Mouse (Mus musculus): ENCODE data around the gene Sap30l. TPM values are rescaled to one million over a fixed set of nuclear protein-coding genes. Genes with fewer than 3 reads are reported as not detected.
"Not testable (repeated sequence)": the region's sequence is repeated elsewhere in the genome, so short reads cannot be mapped to it uniquely, and the experiment has no call there.

Sap30l gene
- polyA plus RNA-seq, 1 experiment: 21.0 TPM

DNA sequence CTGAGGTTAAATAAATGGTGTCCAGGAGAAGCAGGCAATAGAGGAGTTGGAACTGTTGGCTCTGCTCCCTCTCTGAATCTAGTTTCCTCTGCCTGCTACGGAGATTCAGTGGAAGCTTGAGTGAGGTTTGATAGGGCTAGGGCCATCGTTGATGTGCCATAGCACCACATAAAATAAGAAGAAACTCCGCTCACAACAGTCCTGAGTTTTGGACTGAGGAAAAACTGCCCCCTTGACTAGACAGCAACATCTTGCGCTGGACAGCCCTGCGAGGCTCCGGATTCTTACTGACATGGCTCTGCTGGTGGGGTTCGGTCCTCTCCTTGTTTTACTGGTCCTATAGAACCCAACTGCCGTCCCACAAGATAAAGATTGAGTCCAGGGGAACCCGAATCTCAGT lies 35.0 kb downstream of the Sap30l start:
- TF ChIP-seq POLR2A (IDR thresholded peaks at IDR 0.05; ENCODE audit: low read depth, low read length) (no peak), CTCF (IDR thresholded peaks at IDR 0.05; ENCODE audit: borderline replicate concordance, insufficient read depth, low read length) (no peak)
- no peak overlapping the region for H3K4me3 ChIP-seq (ENCODE audit: insufficient read depth, low read length)
- no peaks in the 10 kb centered on the region for H3K4me1 ChIP-seq (ENCODE audit: control insufficient read depth, insufficient read depth, low read length)

DNA sequence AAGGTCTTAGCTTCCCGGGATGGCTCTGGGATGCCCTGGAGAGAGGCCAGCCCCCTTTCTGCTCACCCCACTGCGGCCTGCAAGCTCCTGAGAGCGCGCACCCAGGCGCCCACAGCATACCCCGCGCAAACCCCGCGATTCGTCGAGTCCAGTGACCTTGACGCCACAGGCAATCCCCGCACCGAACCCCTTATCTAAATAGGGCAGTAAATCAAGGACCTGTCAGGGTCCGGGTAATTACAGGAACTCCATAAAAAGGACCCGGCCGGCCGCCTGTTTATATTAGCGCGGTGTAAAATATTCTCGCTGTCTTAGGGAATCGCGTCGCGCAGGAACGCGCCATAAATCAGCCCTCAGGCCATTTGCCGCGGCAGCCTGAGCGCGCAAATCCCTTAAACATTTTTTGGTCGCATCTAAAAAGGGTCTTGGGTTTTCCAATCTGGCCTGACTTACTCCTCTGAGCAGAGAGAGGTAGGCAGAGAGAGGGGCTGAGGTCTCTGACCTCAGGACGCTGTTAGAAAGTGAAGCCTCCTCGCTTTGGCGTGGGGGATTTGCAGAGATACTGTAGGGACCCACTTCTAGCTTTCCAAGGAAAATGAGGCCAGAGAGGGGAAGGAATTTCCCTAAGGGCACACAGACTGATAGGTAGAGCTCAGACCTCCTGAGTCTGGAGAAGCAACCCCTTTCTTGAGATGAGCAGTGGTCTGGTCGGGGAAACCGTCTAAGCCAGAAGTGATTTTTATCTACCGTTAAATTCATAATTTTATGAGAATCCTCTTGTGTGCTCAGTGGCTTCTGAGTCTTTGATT lies 35.6 kb downstream of the Sap30l start:
- TF ChIP-seq CTCF (IDR thresholded peaks at IDR 0.05; ENCODE audit: borderline replicate concordance, insufficient read depth, low read length): no peak
- TF ChIP-seq POLR2A (IDR thresholded peaks at IDR 0.05; ENCODE audit: low read depth, low read length): no peak
- Histone ChIP-seq H3K27ac (ENCODE audit: insufficient read depth, low read length) (no peak overlapping the region), H3K4me3 (ENCODE audit: insufficient read depth, low read length) (no peak overlapping the region), H3K4me1 (ENCODE audit: control insufficient read depth, insufficient read depth, low read length) (no peaks in the 10 kb centered on the region)

More for the DNA sequence above, 35.0 kb downstream of the Sap30l start:
- no peak overlapping the region for H3K27ac ChIP-seq (ENCODE audit: insufficient read depth, low read length)

DNA sequence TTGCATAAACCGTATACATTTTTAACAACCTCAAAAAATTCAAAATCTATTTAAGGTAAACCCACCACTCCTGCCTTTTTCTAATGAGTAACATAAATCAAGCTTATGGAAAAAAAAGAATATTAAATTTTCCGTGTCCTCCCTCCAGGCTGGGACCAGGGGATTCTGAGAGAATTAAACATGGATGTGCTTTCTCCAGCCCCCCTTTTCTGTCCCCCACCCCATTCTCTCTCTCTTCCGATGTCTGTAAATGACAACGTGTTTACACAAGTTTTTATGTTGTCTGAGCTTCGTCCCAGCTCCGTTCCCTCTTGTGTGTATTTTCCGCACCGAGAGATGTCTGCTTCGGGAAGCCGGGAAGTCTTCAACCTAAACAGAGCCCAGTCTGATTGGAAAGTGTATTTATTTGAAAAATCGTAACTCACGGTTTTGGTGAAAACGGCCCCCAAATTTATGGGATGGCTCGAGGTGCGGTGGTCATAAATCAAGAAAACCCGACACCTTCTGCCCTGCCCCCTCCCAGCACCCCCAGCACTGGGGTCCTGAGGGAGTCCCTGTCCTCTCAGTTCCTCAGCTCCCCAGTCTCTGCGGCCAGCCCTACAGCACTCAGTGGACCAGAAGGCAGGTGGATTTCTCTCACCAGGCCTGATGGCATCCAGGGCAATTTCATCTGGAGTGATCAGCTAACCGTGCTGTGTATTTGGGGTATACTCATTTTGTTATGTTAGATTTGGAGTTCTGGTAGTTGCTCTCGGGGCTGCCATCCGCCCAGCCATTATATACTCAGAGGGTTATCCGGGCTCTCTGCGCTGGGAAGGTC lies 36.6 kb downstream of the Sap30l start:
- no peak overlapping the region for H3K4me3 ChIP-seq (ENCODE audit: insufficient read depth, low read length)
- H3K27ac ChIP-seq (ENCODE audit: insufficient read depth, low read length): no peak overlapping the region
- TF ChIP-seq POLR2A (IDR thresholded peaks at IDR 0.05; ENCODE audit: low read depth, low read length) (no peak), CTCF (IDR thresholded peaks at IDR 0.05; ENCODE audit: borderline replicate concordance, insufficient read depth, low read length) (no peak)
- no peaks in the 10 kb centered on the region for H3K4me1 ChIP-seq (ENCODE audit: control insufficient read depth, insufficient read depth, low read length)

DNA sequence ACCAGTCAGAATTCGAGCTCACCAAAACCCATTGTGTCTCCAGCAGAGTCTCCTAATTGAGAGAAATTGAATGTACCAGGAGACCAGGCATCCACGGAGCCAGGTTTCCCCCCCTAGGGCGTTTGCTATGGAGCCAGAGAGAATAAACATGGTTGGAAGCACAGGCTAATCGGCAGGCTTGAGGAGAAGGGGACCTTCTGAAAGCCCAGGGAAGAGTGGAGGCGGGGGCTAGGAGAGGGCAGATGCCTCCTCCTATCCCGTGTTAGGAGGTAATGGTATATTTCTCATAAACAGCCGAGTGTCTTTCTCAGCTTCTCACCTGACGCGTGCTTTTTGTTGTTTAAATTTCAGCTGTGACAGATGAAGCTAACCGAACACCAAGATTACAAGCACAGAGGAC lies 39.5 kb downstream of the Sap30l start:
- no peak overlapping the region for H3K4me3 ChIP-seq (ENCODE audit: insufficient read depth, low read length)
- no peak overlapping the region for H3K27ac ChIP-seq (ENCODE audit: insufficient read depth, low read length)
- no peaks in the 10 kb centered on the region for H3K4me1 ChIP-seq (ENCODE audit: control insufficient read depth, insufficient read depth, low read length)
- TF ChIP-seq POLR2A (IDR thresholded peaks at IDR 0.05; ENCODE audit: low read depth, low read length): no peak
- no peak for TF ChIP-seq CTCF (IDR thresholded peaks at IDR 0.05; ENCODE audit: borderline replicate concordance, insufficient read depth, low read length)

DNA sequence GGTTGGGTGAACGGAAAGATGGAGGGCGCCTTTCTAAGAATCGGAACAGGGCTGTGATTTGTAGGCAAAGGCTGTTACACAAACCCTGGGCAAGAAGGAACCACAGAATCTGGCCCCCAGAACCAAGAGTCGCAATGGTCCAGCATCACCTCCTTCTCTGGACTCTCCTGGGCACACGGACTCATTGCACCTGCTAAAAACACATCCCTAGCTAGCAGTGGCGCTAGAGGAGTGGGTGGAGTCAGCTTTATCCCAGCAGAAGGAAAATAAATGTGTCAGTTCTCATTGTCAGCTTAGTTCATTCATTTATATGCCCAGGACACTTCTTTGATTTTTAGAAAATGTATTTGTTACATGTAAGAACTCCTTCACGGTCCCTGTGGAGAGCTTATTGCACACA lies 40.0 kb downstream of the Sap30l start:
- Histone ChIP-seq H3K4me3 (ENCODE audit: insufficient read depth, low read length) (no peak overlapping the region), H3K27ac (ENCODE audit: insufficient read depth, low read length) (no peak overlapping the region), H3K4me1 (ENCODE audit: control insufficient read depth, insufficient read depth, low read length) (no peaks in the 10 kb centered on the region)
- TF ChIP-seq POLR2A (IDR thresholded peaks at IDR 0.05; ENCODE audit: low read depth, low read length) (no peak), CTCF (IDR thresholded peaks at IDR 0.05; ENCODE audit: borderline replicate concordance, insufficient read depth, low read length) (no peak)

DNA sequence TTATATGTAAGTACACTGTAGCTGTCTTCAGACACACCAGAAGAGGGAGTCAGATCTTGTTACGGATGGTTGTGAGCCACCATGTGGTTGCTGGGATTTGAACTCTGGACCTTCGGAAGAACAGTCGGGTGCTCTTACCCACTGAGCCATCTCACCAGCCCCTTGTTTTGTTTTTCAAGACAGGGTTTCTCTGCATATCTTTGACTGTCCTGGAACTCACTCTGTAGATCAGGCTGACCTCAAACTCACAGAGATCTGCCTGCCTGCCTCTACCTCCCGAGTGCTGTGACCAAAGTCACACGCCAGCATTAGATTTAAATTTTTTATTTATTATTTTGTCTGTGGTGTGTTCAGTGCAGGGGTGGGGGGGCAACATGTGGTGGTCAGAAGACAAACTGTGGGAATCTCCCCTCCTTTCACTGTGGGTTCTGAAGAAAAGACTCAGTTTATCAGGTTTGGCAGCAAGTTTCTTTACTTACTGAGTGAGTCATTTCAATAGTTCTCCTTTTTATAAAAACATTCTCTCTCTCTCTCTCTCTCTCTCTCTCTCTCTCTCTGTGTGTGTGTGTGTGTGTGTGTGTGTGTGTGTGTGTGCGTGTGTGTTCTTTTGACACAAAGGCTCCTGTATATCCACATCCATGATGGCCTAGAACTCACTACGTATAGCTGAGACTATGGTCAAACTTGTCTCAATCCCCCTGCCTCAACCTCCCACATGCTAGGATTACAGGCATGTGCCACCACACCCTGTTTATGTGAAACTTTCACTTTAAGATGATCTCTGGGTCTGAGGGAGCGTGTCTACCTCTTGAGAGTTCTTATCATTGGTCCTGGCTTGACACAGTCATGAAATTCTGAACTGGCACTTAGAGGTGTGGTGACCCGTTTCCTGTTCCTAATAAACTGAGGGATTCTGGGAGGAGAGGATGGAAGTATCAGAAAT lies 45.3 kb downstream of the Sap30l start:
- not testable (repeated sequence) for H3K4me1 ChIP-seq (ENCODE audit: control insufficient read depth, insufficient read depth, low read length); H3K27ac ChIP-seq (ENCODE audit: insufficient read depth, low read length); H3K4me3 ChIP-seq (ENCODE audit: insufficient read depth, low read length)

DNA sequence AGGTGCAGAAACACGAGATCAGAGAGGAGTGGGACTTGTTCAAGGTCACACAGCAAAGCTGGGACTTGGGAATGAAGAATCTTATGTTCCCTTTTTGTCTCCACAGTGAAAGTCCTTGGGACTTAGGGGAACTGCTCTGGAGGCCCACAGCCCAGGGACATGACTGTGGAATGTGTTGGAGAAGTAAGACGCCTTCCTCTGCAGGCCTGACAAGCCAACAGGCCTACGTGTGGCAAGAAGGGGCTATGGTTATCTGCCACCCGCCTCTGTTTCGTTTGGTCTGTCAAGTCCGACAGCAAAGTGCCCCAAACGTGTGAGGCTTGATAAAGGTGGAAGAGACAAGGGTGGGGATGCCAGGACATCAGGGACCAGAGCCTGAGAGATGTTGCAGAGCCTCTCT lies 46.0 kb downstream of the Sap30l start:
- H3K27ac ChIP-seq (ENCODE audit: insufficient read depth, low read length): no peak overlapping the region
- H3K4me1 ChIP-seq (ENCODE audit: control insufficient read depth, insufficient read depth, low read length): no peaks in the 10 kb centered on the region
- H3K4me3 ChIP-seq (ENCODE audit: insufficient read depth, low read length): no peak overlapping the region
- TF ChIP-seq CTCF (IDR thresholded peaks at IDR 0.05; ENCODE audit: borderline replicate concordance, insufficient read depth, low read length): no peak
- no peak for TF ChIP-seq POLR2A (IDR thresholded peaks at IDR 0.05; ENCODE audit: low read depth, low read length)

DNA sequence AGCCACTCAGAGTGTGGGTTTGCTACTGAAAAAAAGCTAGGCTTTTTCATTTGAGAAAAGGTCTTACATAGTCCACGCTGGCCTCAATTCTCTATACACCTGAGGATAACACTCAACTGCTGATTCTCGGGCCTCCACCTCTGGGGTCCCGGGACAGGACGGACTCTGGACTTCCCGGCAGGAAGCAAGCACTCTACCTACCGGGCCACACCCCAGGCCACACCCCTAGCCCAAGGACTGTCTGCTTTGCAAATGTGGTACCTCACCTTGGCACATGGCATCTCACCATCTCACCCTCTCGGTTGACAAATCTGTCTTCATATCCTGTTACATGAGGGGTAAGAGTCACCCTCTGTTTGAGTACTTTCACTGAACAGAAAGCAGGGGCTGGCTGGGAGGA lies 48.9 kb downstream of the Sap30l start:
- Histone ChIP-seq H3K27ac (ENCODE audit: insufficient read depth, low read length) (no peak overlapping the region), H3K4me3 (ENCODE audit: insufficient read depth, low read length) (no peak overlapping the region), H3K4me1 (ENCODE audit: control insufficient read depth, insufficient read depth, low read length) (no peaks in the 10 kb centered on the region)
- TF ChIP-seq POLR2A (IDR thresholded peaks at IDR 0.05; ENCODE audit: low read depth, low read length) (no peak), CTCF (IDR thresholded peaks at IDR 0.05; ENCODE audit: borderline replicate concordance, insufficient read depth, low read length) (no peak)

DNA sequence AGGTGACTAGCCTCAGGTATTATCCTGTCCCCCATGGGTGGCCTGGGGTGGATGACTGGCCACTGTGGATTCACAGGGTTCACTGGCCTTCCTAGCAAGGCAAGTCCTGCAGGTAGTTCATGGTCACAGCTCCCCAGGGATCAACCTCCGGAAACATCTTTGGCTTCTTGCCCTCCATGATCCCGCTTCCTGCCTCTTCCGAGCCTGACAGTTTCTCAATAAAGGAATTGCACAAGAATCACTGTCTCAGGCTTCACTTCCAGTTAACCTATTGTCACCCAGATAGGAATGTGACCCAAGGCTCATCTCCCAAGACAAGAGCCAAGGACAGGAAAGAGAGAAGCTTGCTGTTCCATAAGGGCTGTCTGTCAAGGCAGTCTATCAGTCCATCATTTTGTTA lies 49.5 kb downstream of the Sap30l start:
- TF ChIP-seq POLR2A (IDR thresholded peaks at IDR 0.05; ENCODE audit: low read depth, low read length) (no peak), CTCF (IDR thresholded peaks at IDR 0.05; ENCODE audit: borderline replicate concordance, insufficient read depth, low read length) (no peak)
- no peak overlapping the region for H3K4me3 ChIP-seq (ENCODE audit: insufficient read depth, low read length)
- H3K27ac ChIP-seq (ENCODE audit: insufficient read depth, low read length): no peak overlapping the region
- no peaks in the 10 kb centered on the region for H3K4me1 ChIP-seq (ENCODE audit: control insufficient read depth, insufficient read depth, low read length)

Data from embryonic fibroblast, embryonic 13.5 days (primary cell).